In genomic region chr9:42087921-42088320, GRCm38 (mm10) we compare ENCODE assay signal across 27 mouse cellular contexts. TPM values are rescaled to one million over a fixed set of nuclear protein-coding genes. Genes with fewer than 3 reads are reported as not detected.
DNase-seq lines count a peak whose midpoint lies in the region; ATAC-seq lines count a peak whose summit lies in the region.
"Had no signal": no experiment of that assay in that cellular context is flagged by ENCODE, and none has a peak within 500 bp of the region (broad histone marks: within the 10 kb centered on the region; RNA-seq: fewer than 3 reads in every experiment).

No protein-coding gene starts in this region.

- H3K4me3 ChIP-seq in kidney, embryonic 15.5 days (replicated peaks) = no peak overlapping the region
- H3K4me3 ChIP-seq: forebrain, embryonic 10.5 days; heart, embryonic 15.5 days; hindbrain, embryonic 15.5 days; layer of hippocampus, adult 2 months; limb, embryonic 12.5 days; myocyte; neural tube, embryonic 13.5 days had no signal

- no peak overlapping the region for H3K4me2 ChIP-seq in kidney, embryonic 15.5 days
- H3K4me2 ChIP-seq: heart, embryonic 15.5 days; hindbrain, embryonic 15.5 days; limb, embryonic 12.5 days; liver, embryonic 11.5 days; neural tube, embryonic 13.5 days had no signal

- 52% methylated on average over 4 of the region's 4 CpGs for WGBS in kidney, embryonic 15.5 days

- H3K27me3 ChIP-seq in kidney, embryonic 15.5 days = no peaks in the 10 kb centered on the region
- H3K27me3 ChIP-seq: heart, embryonic 15.5 days; hindbrain, embryonic 15.5 days; limb, embryonic 12.5 days; neural tube, embryonic 13.5 days had no signal

- H3K9me3 ChIP-seq in kidney, embryonic 15.5 days (replicated peaks) = no peaks in the 10 kb centered on the region
- H3K9me3 ChIP-seq: forebrain, embryonic 10.5 days; heart, embryonic 15.5 days; hindbrain, embryonic 15.5 days; limb, embryonic 12.5 days; neural tube, embryonic 13.5 days had no signal

- peak; percentile 77; the same call in 1 of the 2 replicates for ATAC-seq in kidney, embryonic 15.5 days (replicated peaks; ENCODE audit: low FRiP score)
- ATAC-seq: forebrain, embryonic 16.5 days; liver, postnatal 0 days; midbrain, embryonic 16.5 days had no signal

- H3K27ac ChIP-seq in kidney, embryonic 15.5 days = no peak overlapping the region
- H3K27ac ChIP-seq: forebrain, embryonic 10.5 days; heart, embryonic 15.5 days; hindbrain, embryonic 15.5 days; layer of hippocampus, adult 2 months; limb, embryonic 12.5 days; neural tube, embryonic 13.5 days had no signal

- no peak for DNase-seq in kidney, postnatal 36 days
- DNase-seq in 3T3-L1 (ENCODE audit: low read depth, low spot score) = peak; percentile 62
- peak; percentile 26 for DNase-seq in fibroblast of lung, adult 2 months (ENCODE audit: low read depth)
- DNase-seq in lung, postnatal 14 days = peak; percentile 13
- DNase-seq in spleen, adult 18-20 months = no peak
- no peak for DNase-seq in layer of hippocampus, adult 9-11 months
- DNase-seq: adrenal gland, postnatal 25 days; cerebellum, adult 8-10 months; cerebellum, postnatal 36 days; embryo, embryonic 11 days; heart, postnatal 36 days; layer of hippocampus, postnatal 36 days; liver, postnatal 0 days; retina, postnatal 1 day; right cerebral cortex, postnatal 25 days; thymus, postnatal 14 days had no signal

- peaks cover 12% of the 10 kb centered on the region for H3K4me1 ChIP-seq in kidney, embryonic 15.5 days
- H3K4me1 ChIP-seq: forebrain, embryonic 10.5 days; heart, embryonic 15.5 days; hindbrain, embryonic 15.5 days; limb, embryonic 12.5 days; neural tube, embryonic 13.5 days had no signal

- H3K9ac ChIP-seq in kidney, embryonic 15.5 days = no peak overlapping the region
- H3K9ac ChIP-seq: heart, embryonic 15.5 days; hindbrain, embryonic 15.5 days; limb, embryonic 12.5 days; liver, postnatal 0 days; neural tube, embryonic 13.5 days had no signal

- peaks cover 4% of the 10 kb centered on the region; the same call in 1 of the 2 replicates for H3K36me3 ChIP-seq in kidney, embryonic 15.5 days
- H3K36me3 ChIP-seq: forebrain, embryonic 10.5 days; heart, embryonic 15.5 days; hindbrain, embryonic 15.5 days had no signal

RNA-seq across cellular contexts. Expression of gene Sorl1, which starts 36.2 kb away (rescaled TPM):
- 8.4 and 9.1 TPM in 2 replicates for polyA plus RNA-seq in kidney, embryonic 15.5 days (2015; fragmentation: Nextera tagmentation; extraction: Ambion mirVana)

Comparison
In these comparisons a context has a peak if more than half of its experiments do, and no peak if none do; other contexts are left out.
1. DNase-seq: peak in 3T3-L1 (single experiment), fibroblast of lung, adult 2 months (single experiment) and lung, postnatal 14 days (single experiment); none in kidney, postnatal 36 days (0 of 2), spleen, adult 18-20 months (0 of 2) and layer of hippocampus, adult 9-11 months (single experiment).